Mouse (Mus musculus) spleen, postnatal 14 days (tissue): ENCODE results near the gene Pbx3.
A peak's percentile ranks its signal among the peaks of the same experiment; 100 is the strongest.

ENCODE experiments used
- DNase-seq, 2 experiments: peaks; one replicate each; pipeline ENCODE4 v3.0.0; 2021 to 2022; ENCODE audit warnings: low spot score in 2 of 2

Pbx3 gene

DNA sequence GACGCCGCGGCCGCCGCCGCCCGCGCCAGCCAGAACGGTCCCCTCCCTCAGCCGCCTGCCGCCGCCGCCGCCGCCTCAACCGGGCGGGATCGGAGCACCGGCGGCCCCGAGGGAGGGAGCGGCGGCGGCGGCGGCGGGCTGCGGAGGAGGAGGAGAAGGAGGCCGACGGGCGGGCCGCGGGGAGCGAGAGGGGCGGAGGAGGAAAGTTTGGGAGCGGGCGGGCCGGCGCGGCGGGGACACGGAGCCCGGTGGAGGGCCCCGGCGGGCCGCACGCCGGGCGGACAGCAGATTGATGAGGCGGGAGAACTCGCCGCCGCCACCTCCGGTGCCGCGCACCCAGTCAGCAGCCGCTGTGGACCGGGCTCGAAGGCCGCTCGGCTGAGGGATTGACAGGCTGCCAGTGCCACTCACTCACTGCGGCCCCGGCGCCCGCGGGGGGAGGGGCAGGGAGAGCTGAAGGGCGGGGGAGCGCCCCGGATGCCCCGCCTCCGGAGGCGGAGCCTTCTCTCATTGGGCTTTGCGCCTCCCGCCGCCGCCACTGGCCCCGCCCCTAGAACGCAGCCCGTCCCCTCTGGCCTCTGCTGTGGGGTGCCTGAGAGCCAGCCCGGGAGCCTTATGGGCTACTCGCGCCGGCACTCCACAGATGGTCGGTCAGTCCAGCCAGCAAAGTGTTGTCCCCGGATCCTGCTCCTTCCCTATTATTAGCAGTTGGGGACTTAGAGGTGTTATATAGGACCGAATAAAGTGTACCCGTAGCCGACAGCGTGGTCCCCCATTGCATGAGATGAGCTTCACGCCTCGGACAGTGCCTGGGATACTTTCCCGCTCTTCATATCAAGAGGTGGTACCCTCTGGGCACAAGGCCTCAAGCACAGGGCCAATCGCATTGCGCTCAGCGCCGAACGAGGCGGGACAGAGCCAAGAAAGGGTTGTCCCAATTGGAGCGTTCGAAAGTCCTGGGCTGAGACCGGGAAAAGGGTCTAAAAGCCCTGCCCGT lies at the start of gene Pbx3:
Pbx3 (minus strand) TSS at position 838 of the 997 bp plus-strand sequence.
- peak; percentile 97 to 98 for DNase-seq

DNA sequence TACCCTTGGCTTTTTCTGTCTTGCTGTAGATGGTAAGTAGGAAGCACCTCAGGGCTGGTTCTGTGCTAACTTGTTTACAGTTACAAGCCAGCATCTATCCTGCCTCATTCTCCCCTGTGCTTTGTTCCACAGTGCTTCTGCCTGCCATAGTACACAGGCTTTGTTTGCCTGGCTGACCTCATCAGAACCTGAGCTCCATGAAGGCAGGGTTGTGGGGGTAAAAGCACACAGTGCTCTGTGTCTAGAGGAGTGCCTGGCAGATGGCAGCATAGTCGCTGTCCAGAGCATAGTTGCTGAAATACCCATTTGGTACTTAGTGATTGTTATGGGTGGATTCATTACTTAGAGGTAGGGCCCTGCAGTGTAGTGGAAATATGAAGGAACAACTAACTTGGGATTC lies 47.3 kb upstream of the Pbx3 start:
- DNase-seq: no peak

DNA sequence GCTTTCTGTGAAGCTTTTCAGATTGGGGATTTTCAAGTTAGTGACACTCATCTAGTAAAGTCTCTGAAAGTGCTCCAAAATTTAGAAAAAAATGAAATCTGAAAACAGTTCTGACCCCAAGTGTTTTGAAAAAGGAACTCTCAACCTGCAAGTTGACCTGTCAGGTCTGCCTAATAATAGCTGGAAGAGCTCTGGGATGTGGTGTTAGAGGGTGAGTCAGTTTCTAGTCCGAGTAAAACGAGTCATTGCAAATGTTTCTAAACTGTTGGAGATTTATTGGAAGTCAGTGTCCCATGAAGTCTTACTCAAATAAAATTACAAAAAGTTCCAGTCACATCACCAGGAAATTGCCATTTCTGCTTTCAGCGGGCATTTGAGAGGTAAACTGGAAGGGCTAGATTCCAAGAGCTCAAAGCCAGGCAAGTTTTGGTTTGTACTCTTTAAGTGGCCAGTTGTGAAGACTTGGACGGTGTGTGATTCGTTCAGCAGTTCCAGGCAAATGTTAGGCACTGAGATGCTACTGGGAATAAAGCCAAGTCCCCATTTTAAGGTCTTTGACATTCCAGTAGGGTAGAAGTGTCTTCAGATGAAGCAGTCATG lies 36.9 kb upstream of the Pbx3 start:
- no peak for DNase-seq

DNA sequence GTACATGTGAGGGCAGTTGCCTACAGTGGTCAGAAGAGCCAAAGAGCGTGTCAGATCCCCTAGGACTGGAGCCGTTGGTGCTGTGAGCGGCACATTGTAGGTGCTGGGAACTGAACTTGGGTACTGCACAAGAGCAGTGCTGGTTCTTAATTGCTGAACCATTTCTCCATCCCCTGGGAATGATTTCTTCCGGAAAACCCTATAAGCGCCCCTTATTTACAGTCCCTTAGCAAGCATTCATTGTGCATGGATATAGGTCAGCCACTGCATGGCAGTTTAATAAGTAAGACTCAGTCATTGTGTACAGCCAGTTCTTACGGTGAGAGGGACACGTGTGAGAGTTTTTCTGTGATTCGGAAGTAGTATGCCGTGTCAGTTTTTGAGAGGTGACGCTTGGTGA lies 35.4 kb upstream of the Pbx3 start:
- no peak for DNase-seq

DNA sequence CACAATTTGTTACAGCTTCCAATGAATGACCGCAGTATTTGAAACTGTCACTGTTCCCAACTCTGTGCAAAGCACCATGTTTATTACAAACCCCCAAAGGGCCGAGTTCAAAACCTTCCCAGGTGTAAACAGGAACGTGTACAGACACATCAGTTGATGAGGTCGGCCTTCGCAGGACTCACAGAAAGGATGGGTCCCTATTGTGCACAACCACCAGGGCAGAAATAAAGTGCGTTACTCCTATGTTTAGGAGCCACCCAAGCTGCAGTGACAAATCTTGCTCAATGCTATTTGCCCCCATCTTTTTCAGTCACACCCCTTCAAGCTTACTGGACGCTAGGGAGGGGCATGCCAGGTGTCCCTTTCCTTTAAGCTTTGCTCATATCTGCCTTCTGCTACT lies 34.7 kb upstream of the Pbx3 start:
- no peak for DNase-seq

DNA sequence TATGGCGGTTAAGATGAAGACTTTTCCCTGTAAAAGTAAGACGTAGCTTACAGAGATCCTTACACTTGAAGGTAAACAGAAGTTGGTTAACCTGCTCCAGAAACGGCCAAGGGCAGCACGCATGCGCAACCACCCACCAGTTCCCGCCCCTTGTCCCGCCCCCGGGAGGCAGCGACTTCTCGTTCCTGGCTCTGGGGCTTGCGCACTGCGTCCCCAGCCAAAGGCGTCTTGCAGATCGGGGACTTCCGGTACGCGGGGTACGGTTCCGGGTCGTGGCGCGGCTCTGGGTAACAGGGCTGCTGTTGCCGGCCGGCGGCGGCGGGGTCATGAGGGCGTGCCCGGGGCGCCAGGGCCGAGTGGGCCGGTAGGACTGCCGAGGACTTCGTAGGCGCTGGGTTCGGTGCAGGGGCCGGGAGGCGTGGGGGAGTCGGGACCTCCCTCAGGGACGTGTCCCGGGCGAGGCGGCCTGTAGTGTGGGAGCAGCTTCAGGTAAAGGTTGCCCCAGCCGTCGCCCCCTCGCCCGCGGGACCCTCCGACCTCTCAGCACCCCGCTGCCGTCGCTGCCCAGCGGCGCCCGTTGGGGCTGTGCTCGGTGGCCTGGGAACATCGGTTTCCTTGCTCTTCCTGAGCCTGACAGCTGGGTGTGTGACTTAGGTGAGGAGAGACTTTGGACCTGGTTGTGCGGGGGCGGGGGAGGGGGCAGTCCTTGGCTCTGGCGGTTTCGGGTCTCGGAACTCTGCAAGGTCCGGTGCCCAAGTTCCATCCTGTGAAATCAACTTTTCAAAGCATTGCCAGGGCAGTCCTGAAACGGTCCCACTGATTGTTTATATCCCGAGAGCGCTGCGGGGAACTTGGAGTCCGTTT lies 33.9 kb upstream of the Pbx3 start, which contains the start of gene Mapkap1:
Mapkap1 (plus strand) TSS at position 171 of the 864 bp plus-strand sequence.
- DNase-seq: peak; percentile 95 to 96

DNA sequence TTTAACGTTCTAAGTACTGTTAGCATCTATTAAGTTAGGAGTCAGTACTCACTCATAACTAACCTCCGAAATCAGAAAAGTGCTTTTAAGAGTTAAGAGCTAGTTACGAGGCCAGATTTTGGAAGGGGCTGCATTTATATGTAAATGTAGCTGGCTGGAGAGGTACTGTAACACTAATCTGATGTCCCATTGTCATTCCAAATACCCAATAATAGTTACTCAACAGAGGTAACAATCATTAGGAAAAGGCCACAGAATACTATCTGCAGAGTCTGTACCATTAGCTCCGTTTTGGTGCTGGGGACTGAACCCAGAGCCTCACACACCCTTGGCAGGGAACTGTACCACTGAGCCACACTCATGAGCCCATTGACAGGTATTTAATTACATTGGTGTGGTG lies 26.6 kb upstream of the Pbx3 start:
- no peak for DNase-seq

DNA sequence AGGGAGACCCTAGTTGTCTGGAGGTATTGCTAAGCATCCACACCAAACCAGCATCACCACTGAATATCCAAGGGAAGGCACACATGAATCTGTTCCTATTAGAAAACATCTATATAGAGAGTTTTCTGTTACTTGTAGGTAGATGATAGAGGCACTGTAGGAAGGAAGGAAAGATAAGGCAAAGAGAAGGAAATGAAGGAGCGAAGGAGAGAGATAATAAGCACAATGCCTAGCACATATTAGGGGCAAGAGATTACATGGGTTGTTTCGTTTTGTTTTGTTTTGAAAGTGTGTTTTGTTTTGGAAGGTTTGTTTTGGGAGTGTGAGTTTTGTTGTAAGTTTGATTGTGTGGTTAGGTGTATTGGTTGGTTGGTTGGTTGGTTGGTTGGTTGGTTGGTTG lies 6.0 kb upstream of the Pbx3 start:
- no peak for DNase-seq

DNA sequence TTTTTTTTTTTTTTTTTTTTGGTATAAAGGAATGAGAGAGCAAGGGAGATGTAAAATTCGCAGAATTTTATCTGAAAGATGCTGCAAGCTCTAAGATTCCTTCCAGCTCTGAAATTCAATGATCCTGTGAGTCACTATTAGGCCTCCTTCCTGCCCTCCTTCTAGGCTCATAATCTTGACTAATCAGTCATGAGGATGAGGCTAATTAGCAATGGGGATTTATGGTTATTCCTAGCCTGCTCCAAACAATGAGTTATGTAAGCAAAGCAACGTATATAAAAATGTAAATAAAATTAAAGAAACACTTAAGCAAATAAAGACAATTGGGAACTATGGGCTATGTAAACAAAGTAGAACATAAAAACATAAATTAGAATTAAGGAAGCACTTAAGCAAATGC lies 1.4 kb upstream of the Pbx3 start:
- no peak for DNase-seq

DNA sequence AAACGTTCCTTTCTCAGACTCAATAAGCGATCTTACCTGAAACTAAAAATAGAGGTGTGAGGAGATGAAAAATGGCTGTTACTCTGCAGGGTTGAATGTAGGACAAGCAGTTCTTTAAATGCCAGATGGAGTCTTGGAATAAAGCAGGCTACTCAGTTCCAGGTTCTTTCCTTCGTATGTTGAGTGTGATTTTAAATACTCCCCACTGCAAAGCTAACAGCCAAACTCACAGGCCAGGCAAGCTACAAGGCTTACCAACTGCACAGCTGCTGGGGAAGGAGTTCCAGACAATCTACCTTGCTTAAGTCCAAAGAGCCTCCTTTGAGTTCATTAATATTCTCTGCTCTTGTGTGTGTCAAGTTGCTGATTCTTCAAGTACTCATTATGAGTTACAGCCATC lies 944 bp upstream of the Pbx3 start:
- DNase-seq: no peak

DNA sequence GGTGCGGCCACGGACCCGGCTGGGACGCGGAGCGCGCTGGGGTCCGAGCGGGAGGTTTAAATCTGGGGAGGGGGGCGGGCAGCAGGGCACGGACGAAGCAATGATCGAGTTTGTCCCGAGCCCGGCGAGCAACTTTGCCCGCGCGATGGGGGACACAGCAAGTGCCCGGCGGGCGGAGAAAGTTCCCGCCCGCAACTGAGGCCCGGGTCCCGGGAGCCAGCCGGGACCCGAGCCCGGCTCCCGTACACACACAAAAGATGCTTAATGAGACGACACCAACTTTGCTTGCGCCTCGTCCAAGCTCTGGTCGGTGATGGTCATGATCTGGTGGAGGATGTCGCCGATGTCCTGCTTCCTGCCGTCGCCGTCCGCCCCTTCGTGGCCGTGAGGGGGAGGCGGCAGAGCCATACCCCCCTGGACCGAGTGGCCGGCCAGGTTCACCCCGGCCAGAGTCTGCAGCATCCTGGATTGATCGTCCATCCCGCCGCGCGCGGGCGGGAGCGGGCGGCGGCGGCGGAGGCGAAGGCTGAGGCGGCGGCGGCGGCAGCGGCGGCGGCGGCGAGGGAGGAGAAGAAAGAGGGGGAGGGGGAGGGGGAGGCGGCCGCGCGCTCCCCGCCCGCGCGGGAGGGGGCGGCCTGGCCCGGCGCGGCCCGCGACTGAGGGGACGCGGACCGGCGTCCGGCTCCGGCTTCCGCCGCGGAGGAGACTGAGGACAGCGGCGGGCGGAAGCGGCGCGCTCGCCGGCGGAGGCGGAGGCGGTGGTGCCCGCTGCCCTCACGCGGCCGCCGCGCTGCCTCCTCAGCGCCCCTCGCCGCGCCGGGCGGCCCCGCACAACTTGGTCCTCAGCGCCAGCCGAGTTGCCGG lies 1.3 kb downstream of the Pbx3 start:
- peak; percentile 17 to 26 for DNase-seq

DNA sequence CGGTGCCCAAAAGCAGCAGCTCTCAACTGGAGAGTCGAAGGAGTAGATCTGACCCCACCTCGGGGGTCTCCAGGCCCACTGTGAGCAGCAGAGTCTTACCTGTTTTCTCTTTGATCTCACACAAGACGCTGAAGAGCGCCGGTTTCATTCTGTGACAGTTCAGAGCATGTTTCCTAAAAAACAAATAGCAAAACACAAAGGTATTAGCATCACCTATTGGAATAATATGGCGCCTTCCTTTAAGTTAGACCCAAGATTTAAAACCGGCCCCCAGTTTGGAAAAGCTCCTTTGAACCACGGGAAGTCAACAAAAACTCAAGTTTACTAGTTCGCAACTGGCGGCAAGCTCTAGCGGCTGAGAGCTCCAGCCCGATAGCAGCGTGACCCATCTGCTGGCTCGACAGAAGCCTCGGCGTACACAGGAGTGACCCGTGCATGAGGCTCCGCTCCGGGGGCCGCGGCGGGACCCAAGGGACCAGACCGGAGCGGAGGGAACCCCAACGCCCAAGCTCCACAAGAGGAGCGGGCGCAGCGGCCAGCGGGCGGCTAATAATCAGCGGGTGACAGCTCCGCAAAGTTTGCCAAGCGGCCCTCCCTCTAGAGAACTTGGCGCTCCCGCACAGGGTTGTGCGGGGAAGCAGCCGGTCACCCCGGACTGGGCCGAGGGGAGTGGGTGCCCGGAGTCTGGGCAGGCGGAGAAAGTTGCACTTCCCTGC lies 2.1 kb downstream of the Pbx3 start:
- DNase-seq: peak; percentile 17 to 38

DNA sequence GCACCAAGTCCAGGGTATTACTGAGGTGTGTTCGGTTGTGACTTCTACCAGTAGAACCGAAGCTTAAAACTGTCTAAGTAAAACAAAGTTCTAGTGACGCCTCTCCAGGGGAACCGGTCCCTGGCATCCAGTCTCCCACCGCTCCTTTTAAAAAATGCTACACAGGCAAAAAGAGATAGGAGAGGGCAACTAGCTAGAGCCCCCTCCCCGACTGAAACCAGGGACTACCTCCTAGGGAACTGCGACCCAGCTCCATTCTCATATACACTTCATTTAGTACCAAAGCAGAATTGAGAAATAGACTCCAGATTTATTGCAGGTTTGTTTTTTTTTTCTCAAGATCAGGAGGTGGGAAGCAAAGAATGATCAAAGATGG lies 2.6 kb downstream of the Pbx3 start:
- no peak for DNase-seq

DNA sequence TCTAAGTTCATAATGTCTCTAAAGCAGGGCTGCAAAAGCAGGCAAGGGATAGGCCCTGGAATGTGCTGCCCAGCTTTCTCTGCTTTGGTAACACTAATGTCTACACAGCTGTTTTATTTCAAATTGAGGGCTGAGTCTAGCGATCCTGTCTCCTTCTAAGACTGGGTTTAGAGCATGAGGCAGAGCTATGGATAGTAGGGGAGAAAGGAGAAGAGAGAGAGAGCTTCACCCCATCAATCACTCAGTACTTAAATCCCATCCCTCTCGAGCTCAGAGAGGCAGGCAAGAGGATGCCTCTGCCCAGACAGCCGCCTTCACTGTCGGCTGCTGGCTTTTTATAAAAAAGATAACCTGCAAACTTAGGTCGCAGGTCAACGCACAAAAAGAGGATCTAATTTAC lies 4.5 kb downstream of the Pbx3 start:
- no peak for DNase-seq

DNA sequence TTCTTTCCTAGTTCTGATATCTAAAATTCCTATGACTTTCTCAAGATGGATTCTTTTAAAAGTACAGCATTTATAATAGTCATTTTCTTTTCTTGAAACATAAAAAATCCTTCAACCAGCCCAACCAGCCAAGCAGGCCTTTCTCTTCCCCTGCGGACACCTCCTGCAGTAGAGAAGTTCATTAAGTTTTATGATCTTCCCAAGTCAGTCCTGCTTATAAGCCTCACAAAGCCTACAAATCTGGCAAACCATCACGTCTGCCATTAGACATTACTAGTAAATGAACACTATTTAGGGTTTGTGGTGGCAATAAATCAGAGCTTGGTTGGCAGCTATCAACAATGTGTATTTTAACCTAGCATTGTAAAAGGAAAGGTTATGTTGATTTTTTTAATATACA lies 5.9 kb downstream of the Pbx3 start:
- no peak for DNase-seq

DNA sequence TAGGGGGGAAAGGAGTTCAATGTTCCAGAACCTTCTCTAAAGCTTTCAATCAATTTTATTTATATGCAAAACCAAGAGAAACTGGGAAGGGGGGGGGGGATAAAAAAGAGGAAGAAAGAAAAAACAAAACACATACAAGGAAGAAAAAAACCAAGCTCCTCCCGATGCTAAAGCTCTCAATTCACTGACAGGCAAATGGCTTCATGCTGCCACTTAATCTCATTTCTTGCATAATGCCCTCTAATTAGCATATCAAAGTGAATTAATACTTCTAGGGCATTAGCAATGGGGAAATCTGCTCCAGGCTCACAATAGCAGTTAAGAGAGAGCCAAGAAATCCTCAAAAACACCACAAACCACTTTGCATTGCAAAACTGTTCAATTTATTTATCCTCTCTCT lies 9.3 kb downstream of the Pbx3 start:
- no peak for DNase-seq

DNA sequence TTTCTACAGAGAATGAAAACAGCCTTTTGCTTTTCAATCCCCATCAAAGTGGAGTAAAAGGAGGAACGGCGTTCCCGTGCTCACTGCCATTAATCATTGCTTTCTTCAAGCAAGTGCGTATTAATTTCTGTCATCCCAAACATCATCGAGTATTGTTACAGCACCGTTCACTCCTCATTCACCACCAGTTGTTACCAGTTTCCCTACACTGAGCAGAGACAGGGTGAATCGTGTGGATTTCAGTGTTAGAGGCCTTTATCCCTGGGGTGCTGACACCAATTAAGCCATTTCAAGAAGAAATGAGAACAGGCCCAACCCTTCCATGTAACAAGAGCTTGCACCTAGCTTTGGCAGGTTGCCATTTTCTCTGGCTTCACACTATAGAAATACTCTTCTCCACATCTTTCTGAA lies 17.1 kb downstream of the Pbx3 start:
- DNase-seq: no peak

DNA sequence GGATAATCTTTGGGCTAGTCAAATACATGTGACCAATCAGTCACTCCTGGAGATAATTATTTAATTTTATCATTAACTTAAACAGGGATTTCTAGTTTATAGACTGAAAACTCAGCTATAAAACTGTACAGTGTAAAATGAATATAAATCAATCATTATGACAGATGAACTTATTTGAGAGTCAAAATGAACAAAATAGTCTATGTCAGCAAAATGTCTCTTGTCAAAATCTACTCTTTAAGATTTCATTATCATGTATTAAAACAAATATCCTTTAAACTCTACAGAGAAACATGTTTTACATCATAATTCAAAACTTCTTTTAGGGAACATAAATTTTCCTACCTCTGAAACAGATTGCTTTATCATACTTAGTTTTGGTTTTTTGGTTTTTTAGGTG lies 20.9 kb downstream of the Pbx3 start:
- DNase-seq: no peak

DNA sequence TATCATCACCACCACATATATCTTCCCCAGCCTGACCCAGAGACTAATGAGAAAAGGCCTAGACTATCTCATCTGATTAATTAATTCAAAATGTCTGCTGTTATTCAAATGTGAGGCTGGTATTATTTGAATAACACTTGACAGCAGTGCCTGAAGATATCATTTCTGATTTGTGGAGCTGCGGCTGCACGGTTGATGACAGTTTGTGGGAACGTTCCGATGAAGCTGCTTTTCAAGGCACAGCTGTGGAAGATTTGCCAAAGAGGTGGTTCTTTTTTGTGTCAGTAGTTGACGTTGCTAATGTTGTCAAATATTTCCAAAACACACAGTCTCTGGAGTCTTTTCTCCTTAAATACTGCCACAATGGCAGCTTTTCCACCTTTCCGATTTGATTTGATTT lies 25.8 kb downstream of the Pbx3 start:
- no peak for DNase-seq

DNA sequence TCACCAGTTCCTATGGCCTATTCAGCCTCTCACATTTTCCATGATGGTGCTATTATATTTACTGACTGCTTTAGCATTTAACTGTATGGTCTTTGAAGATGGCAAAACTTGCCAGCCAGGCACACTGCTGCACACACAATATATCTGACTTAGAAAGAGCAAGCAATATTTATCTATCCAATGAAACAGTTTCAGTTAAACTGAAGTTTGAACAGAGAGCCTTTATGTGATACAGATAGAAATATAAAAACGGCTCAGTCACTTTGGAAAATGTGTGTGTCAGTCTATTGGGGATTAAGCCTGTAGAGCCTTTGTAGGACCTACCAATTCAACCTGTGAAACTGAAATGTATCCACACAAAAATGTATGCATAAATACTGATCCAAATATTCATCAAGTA lies 74.3 kb downstream of the Pbx3 start:
- no peak for DNase-seq

DNA sequence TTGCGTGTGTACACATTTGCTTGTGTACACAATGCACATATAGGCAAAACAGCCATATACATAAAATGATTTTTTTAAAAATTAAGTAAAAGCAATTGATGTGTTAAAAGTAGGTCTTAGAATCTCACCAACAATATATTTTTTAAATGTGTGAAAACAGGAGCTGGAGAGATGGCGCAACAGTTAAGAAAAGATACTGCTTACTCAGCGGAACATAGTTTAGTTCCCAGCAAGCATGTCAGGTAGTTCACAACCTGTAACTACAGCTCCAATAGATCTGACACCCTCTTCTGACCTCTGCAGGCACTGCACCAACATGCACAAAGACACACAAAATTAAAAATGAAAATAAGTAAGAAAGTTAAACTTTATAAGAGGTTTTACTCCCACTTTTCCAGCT lies 74.7 kb downstream of the Pbx3 start:
- no peak for DNase-seq
